Mouse (Mus musculus) testis, adult 2 months (tissue): Measurements from ENCODE around the gene Gse1.

ENCODE experiments used
- CTCF ChIP-seq: fragments of 200-500 bp; IDR thresholded peaks from 2 replicates; pipeline ENCODE4 v1.5.1; 2012; ENCODE audit warnings: low read depth, mild to moderate bottlenecking, inconsistent platforms, low read length, moderate library complexity; ENCODE audit not compliant: control insufficient read depth, insufficient read depth, insufficient replicate concordance
- POLR2A ChIP-seq: fragments of 200-500 bp; IDR thresholded peaks from 2 replicates; pipeline ENCODE4 v1.6.1; 2012; ENCODE audit warnings: low read depth, mild to moderate bottlenecking, inconsistent platforms, low read length, moderate library complexity; ENCODE audit not compliant: control insufficient read depth

GRCm38 (mm10) chr8:120376847-120377802 lies 148.9 kb downstream of the Gse1 start:
- TF ChIP-seq CTCF (no peak), POLR2A (no peak)
